Mouse (Mus musculus) spleen, postnatal 10 days (tissue): ENCODE data around the gene Coro1a.
"Not testable (repeated sequence)": the region's sequence is repeated elsewhere in the genome, so short reads cannot be mapped to it uniquely, and the experiment has no call there.

Source experiments
- DNase-seq, 2 experiments: peaks; one replicate each; pipeline ENCODE4 v3.0.0; 2021 to 2022; ENCODE audit warnings: low spot score in 2 of 2

Coro1a gene

GRCm38 (mm10) chr7:126689021-126689420, 18.6 kb downstream of the Coro1a start:
- DNase-seq = no peak

- DNase-seq = not testable (repeated sequence)
Observed at GRCm38 (mm10) chr7:126688156-126688555, 19.4 kb downstream of the Coro1a start.

- no peak for DNase-seq
Observed at GRCm38 (mm10) chr7:126681221-126681620, 26.4 kb downstream of the Coro1a start.

- DNase-seq = no peak
Observed at GRCm38 (mm10) chr7:126679683-126680082, 27.9 kb downstream of the Coro1a start.

- DNase-seq = no peak
Observed at GRCm38 (mm10) chr7:126678545-126679341, 28.8 kb downstream of the Coro1a start.

- no peak for DNase-seq
Observed at GRCm38 (mm10) chr7:126676631-126677220, 30.9 kb downstream of the Coro1a start.

- no peak for DNase-seq
Observed at GRCm38 (mm10) chr7:126676207-126676606, 31.4 kb downstream of the Coro1a start, which contains the start of gene Sult1a1. Sult1a1 (minus strand) TSS chr7:126676432.

- DNase-seq = no peak
Observed at GRCm38 (mm10) chr7:126675104-126675503, 32.5 kb downstream of the Coro1a start.

- DNase-seq = no peak
Observed at GRCm38 (mm10) chr7:126672111-126672510, 35.5 kb downstream of the Coro1a start.

- no peak for DNase-seq
Observed at GRCm38 (mm10) chr7:126670152-126670551, 37.4 kb downstream of the Coro1a start.

- no peak for DNase-seq
Observed at GRCm38 (mm10) chr7:126668452-126668851, 39.1 kb downstream of the Coro1a start.

- no peak for DNase-seq
Observed at GRCm38 (mm10) chr7:126667495-126668090, 40.0 kb downstream of the Coro1a start.

GRCm38 (mm10) chr7:126665269-126665668, 42.3 kb downstream of the Coro1a start:
- DNase-seq = no peak

GRCm38 (mm10) chr7:126663646-126664045, 43.9 kb downstream of the Coro1a start:
- DNase-seq = no peak

GRCm38 (mm10) chr7:126659771-126660170, 47.8 kb downstream of the Coro1a start:
- no peak for DNase-seq

- DNase-seq = no peak
Observed at GRCm38 (mm10) chr7:126657522-126657921, 50.1 kb downstream of the Coro1a start.

GRCm38 (mm10) chr7:126655695-126656094, 51.9 kb downstream of the Coro1a start:
- DNase-seq = peak in 1 of 2 experiments; percentile 26

GRCm38 (mm10) chr7:126653991-126654390, 53.6 kb downstream of the Coro1a start:
- no peak for DNase-seq

- no peak for DNase-seq
Observed at GRCm38 (mm10) chr7:126650852-126651251, 56.7 kb downstream of the Coro1a start.
